Mouse (Mus musculus) frontal cortex, postnatal 10 days (tissue): ENCODE measurements around the gene Sytl4.
A peak's percentile ranks its signal among the peaks of the same experiment; 100 is the strongest.

Source experiments
- DNase-seq, 2 experiments: peaks; one replicate each; pipeline ENCODE4 v3.0.0; 2022; ENCODE audit warnings: low spot score in 2 of 2, mixed read lengths in 1 of 2

Sytl4 gene

DNA sequence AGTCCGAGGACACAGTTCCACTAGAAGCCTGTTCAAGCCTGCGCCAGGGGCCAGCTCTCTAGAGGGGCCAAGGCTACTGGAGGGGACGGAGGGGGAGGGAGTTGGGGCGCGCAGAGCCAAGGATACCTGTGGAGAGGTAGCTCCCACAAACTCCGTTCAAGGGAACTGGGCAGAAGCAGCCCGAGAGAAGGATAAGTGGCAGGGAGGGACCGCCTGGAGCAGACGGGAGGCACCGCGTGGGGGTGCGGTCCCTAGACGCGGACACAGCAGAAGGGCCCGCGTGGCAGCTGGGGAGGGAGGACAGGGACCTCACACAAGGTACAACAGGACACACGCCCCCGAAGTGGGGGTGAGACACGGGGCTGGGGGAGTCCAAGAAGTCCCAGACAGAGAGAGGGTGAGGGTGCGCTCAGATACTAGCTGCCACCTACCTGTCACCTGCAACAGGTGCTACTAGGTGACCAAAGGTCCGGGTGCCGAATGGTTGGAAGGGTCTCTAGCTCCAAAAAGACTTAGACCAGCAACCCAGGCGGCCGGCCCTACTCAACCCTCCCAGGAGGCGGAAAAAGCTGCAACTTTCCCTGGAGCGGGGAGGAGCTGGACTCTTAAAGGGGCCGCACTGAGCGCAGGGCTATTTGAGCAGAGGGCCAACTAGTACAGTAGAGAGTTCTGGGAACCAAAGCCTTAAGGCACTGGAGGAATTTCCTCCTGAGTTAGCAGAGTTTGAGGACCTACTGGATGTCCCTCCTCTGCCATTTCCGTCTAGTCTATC lies at the start of gene Sytl4:
Sytl4 (minus strand) TSS at position 582 of the 772 bp plus-strand sequence.
- DNase-seq: no peak

DNA sequence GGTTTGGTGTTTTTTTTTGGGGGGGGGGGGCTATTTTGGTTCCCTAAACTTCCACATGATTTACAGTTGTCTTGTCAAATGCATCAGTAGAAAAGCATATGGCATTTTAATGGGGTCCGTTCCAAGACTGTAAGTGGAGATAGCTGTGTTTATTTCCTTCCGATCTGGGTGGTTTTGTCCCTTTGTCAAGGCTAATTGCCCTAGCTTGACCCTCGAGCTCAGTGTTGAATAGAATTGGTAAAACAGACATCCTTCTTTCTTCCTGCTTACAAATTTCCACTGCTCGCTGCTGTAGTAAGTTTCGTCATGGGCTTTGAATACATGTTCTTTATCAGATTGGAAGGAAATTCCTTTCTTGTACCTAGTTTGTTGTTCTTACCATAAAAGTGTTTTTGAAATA lies 39.1 kb upstream of the Sytl4 start:
- DNase-seq: no peak

GRCm38 (mm10) chrX:134019005-134019404 lies 37.4 kb upstream of the Sytl4 start:
- peak; percentile 21 to 52 for DNase-seq

- DNase-seq: no peak
Observed at GRCm38 (mm10) chrX:133995866-133996265, 14.3 kb upstream of the Sytl4 start.

- DNase-seq: no peak
Observed at GRCm38 (mm10) chrX:133964615-133965014, 17.0 kb downstream of the Sytl4 start.

- no peak for DNase-seq
Observed at GRCm38 (mm10) chrX:133960617-133961016, 21.0 kb downstream of the Sytl4 start.

- no peak for DNase-seq
Observed at GRCm38 (mm10) chrX:133954661-133955060, 27.0 kb downstream of the Sytl4 start.

GRCm38 (mm10) chrX:133947427-133947826 lies 34.2 kb downstream of the Sytl4 start:
- DNase-seq: peak; percentile 9 to 31

GRCm38 (mm10) chrX:133939561-133939960 lies 42.1 kb downstream of the Sytl4 start:
- no peak for DNase-seq

DNA sequence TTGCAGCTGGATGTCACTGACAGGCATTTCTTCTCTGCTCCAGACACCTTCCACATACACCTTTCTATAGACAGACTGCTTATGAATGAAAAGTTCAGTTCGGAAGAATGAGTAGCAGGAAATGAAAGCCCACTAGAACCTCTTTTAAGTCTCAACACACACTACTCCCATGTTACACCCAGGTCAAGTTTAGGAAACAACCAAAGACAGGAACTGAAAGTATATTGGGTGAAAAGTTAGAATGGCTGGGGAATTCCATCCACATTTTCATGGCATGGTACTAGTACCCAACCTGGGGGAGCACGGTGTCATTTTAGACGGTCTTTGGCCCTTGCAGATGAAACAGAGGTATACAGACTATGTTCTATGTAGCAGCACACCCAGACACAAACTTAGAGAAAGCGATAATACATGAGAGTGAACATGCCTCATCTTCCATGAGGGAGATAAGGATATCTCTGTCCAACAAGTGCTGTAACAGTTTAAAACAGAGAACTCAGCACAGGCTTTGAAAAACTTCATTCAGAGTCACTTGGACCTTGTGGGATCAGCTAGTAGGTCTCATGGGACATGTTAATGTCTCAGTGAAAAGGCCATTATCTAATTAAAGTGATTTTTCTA lies 44.9 kb downstream of the Sytl4 start:
- no peak for DNase-seq

DNA sequence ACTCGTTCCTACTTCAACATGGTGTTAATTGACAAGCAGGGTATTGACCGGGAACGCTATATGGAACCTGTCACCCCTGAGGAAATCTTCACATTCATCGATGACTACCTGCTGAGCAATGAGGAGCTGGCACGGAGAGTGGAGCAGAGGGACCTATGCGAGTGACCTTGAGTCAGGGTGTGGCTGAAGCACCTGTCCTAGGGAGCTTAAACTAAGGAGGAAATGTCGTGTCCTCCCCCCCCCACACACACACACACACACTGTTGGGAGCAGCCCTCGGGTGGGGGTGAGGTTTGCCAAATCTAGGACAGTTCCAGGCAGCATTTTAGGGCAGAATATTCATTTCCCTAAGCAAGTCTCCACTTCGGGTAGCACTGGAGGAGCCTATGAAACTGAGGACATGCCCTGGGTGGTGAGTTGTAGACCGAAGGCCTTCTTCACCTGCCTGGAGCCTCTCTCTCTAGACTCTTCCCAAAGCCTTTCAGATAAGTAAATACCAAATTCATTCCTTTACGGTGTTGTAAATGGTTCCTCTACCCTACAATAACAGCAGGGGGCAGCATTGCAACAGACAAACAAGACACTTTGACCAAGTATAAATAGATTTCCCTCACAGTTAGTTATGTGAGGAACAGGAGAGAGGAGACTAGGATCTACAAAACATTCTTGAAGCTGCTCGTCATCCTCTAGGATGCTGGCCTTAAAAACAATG lies 50.2 kb downstream of the Sytl4 start:
- DNase-seq: no peak

GRCm38 (mm10) chrX:133926760-133927159 lies 54.9 kb downstream of the Sytl4 start:
- no peak for DNase-seq

- no peak for DNase-seq
Observed at GRCm38 (mm10) chrX:133921187-133921586, 60.4 kb downstream of the Sytl4 start.

GRCm38 (mm10) chrX:133914219-133914618 lies 67.4 kb downstream of the Sytl4 start:
- DNase-seq: no peak

- no peak for DNase-seq
Observed at GRCm38 (mm10) chrX:133913006-133913405, 68.6 kb downstream of the Sytl4 start.

GRCm38 (mm10) chrX:133911397-133912103 lies 70.1 kb downstream of the Sytl4 start:
- DNase-seq: no peak

DNA sequence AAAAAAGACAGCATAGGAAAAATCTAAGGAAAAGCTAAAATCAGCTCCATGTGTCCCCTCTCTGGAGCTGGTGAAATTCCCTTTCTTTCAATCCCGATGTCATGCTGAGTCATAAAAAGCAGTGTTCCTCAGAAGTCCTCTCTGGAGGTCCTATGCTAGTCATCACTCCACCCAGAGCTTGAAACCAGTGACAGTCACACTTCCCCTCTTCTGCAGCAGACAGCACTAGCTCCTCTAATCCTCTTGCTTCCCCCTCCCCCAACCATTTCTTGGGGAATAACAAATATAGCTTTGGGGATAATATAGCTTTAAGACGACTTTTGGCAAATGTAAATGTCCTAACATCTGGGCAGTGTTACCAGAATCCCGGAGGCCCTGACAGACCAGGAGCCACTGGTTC lies 73.4 kb downstream of the Sytl4 start, which contains the start of gene Srpx2:
Srpx2 (plus strand) TSS at position 166 of the 400 bp plus-strand sequence.
- DNase-seq: no peak

- peak; percentile 69 to 81 for DNase-seq
Observed at GRCm38 (mm10) chrX:133898014-133898542, 83.5 kb downstream of the Sytl4 start, which contains the start of gene Tspan6. Tspan6 (minus strand) TSS chrX:133898429.

DNA sequence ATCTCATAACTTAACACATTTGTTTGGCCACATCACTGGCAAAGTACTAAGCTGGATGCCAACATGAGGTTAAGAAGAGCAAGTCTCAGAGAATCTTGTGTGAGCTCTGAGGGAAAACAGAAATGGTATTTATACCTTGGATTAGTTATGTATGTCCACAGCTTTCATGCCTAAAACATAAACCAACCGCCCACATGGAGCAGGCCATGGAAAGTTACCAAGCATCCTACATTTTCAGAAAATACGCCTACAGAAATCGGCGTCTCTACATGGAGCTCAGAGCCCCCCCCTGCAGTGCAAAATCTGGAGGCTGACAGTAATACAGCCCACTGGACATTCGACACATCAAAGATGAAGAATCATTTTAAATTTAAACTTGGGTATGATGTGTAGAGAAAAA lies 93.5 kb downstream of the Sytl4 start:
- peak in 1 of 2 experiments; percentile 12 for DNase-seq

- no peak for DNase-seq
Observed at GRCm38 (mm10) chrX:133887308-133887707, 94.3 kb downstream of the Sytl4 start.
